Mouse (Mus musculus) kidney, embryonic 15.5 days (tissue): ENCODE measurements around the gene Fam160b1. TPM values are rescaled to one million over a fixed set of nuclear protein-coding genes. Genes with fewer than 3 reads are reported as not detected.

ENCODE experiments used
- ATAC-seq: fragments of 200-750 bp; cut with Nextera tagmentation; replicated peaks from 2 replicates; pipeline ENCODE4 v1.8.0; 2017; ENCODE audit warnings: moderate TSS enrichment; ENCODE audit not compliant: low FRiP score
- H3K27ac ChIP-seq: fragments of 300-500 bp; sonication (generic); 2 replicates; pipeline ENCODE4 v1.5.1; 2015; ENCODE audit warnings: mild to moderate bottlenecking, inconsistent platforms
- H3K27me3 ChIP-seq: fragments of 300-500 bp; sonication (generic); 2 replicates; pipeline ENCODE4 v1.6.1; 2015; ENCODE audit warnings: inconsistent platforms
- H3K36me3 ChIP-seq: fragments of 300-500 bp; sonication (generic); 2 replicates; pipeline ENCODE4 v1.6.1; 2015; ENCODE audit warnings: inconsistent platforms
- H3K4me1 ChIP-seq: fragments of 300-500 bp; sonication (generic); 2 replicates; pipeline ENCODE4 v1.6.1; 2015; ENCODE audit warnings: inconsistent platforms
- H3K4me2 ChIP-seq: fragments of 300-500 bp; sonication (generic); 2 replicates; pipeline ENCODE4 v1.6.1; 2015; ENCODE audit warnings: moderate library complexity, mild to moderate bottlenecking, inconsistent platforms
- H3K4me3 ChIP-seq: fragments of 300-500 bp; sonication (generic); replicated peaks from 2 replicates; pipeline ENCODE4 v1.5.1; 2015; ENCODE audit warnings: mild to moderate bottlenecking, inconsistent platforms
- H3K9ac ChIP-seq: fragments of 300-500 bp; sonication (generic); 2 replicates; pipeline ENCODE4 v1.6.1; 2015; ENCODE audit warnings: mild to moderate bottlenecking, inconsistent platforms
- H3K9me3 ChIP-seq: fragments of 300-500 bp; sonication (generic); replicated peaks from 2 replicates; pipeline ENCODE4 v1.6.1; 2016; ENCODE audit warnings: inconsistent platforms
- WGBS: fragments of 180-500 bp; shearing (Covaris S2); methylation state at CpG from one replicate; pipeline ENCODE4 v1.1.7; 2015; ENCODE audit warnings: mixed read lengths; 5-methylcytosine and 5-hydroxymethylcytosine counted together
- polyA plus RNA-seq: library from polyadenylated mRNA; unstranded; fragments of >200 nt; fragmentation: Nextera tagmentation; extraction: Ambion mirVana; gene quantifications from 2 replicates; pipeline ENCODE4 v1.2.1, GENCODE M21; 2015

The Fam160b1 gene
- polyA plus RNA-seq, 1 experiment from 2014 or later = 14.1 TPM

- no peak for ATAC-seq
- WGBS = 52% methylated on average over 6 of the region's 6 CpGs
- H3K27me3 ChIP-seq = 0 out of 2 replicates have a peak, but pooled peaks cover 3% of the 10 kb centered on the region
Measured at GRCm38 (mm10) chr19:57431476-57431875, 71.0 kb downstream of the Fam160b1 start.

GRCm38 (mm10) chr19:57434024-57434423 lies 73.5 kb downstream of the Fam160b1 start:
- Histone ChIP-seq H3K4me1 (peaks cover 32% of the 10 kb centered on the region), H3K4me2 (no peak overlapping the region), H3K9me3 (no peaks in the 10 kb centered on the region), H3K27ac (no peak overlapping the region), H3K27me3 (0 out of 2 replicates have a peak, but pooled peaks cover 3% of the 10 kb centered on the region), H3K4me3 (no peak overlapping the region), H3K36me3 (no peaks in the 10 kb centered on the region), H3K9ac (no peak overlapping the region)
- WGBS = 66% methylated on average over 6 of the region's 6 CpGs
- no peak for ATAC-seq

More at GRCm38 (mm10) chr19:57431476-57431875, 71.0 kb downstream of the Fam160b1 start:
- no peaks in the 10 kb centered on the region for H3K36me3 ChIP-seq
- H3K9me3 ChIP-seq = no peaks in the 10 kb centered on the region
- H3K4me1 ChIP-seq = peaks cover 28% of the 10 kb centered on the region
- H3K27ac ChIP-seq = no peak overlapping the region
- H3K4me2 ChIP-seq = no peak overlapping the region
- H3K4me3 ChIP-seq = no peak overlapping the region
- no peak overlapping the region for H3K9ac ChIP-seq

GRCm38 (mm10) chr19:57436586-57437021 lies 76.1 kb downstream of the Fam160b1 start:
- H3K9me3 ChIP-seq = no peaks in the 10 kb centered on the region
- no peak overlapping the region for H3K4me3 ChIP-seq
- WGBS = 56% methylated on average over 10 of the region's 10 CpGs
- H3K27ac ChIP-seq = peak overlapping the region; percentile 52
- H3K4me1 ChIP-seq = peaks cover 43% of the 10 kb centered on the region
- 0 out of 2 replicates have a peak, but pooled peaks cover 3% of the 10 kb centered on the region for H3K27me3 ChIP-seq
- ATAC-seq = peak; percentile 63
- H3K9ac ChIP-seq = no peak overlapping the region
- H3K4me2 ChIP-seq = no peak overlapping the region
- no peaks in the 10 kb centered on the region for H3K36me3 ChIP-seq

GRCm38 (mm10) chr19:57437042-57437441 lies 76.6 kb downstream of the Fam160b1 start:
- ATAC-seq = peak; percentile 52; the same call in 1 of the 2 replicates
- Histone ChIP-seq H3K9ac (no peak overlapping the region), H3K4me3 (no peak overlapping the region), H3K9me3 (no peaks in the 10 kb centered on the region), H3K36me3 (no peaks in the 10 kb centered on the region), H3K4me1 (peaks cover 42% of the 10 kb centered on the region), H3K4me2 (no peak overlapping the region), H3K27me3 (0 out of 2 replicates have a peak, but pooled peaks cover under 1% of the 10 kb centered on the region), H3K27ac (0 out of 2 replicates have a peak overlapping the region, but pooled peaks have one; percentile 32)
- WGBS = 56% methylated on average over 7 of the region's 7 CpGs

Other genes with a start within 250 kb of the Fam160b1 start
- gene Ablim1, start 45.8 kb upstream of the Fam160b1 start, polyA plus RNA-seq = 35.2 and 35.8 TPM in 2 replicates
- gene Trub1, start 92.2 kb downstream of the Fam160b1 start, polyA plus RNA-seq = 28.2 and 30.6 TPM in 2 replicates